Mouse (Mus musculus) myocyte (in vitro differentiated cells): ENCODE results near the gene Olfr577. TPM values are rescaled to one million over a fixed set of nuclear protein-coding genes. Genes with fewer than 3 reads are reported as not detected.

Experiments used
- H3K27me3 ChIP-seq: one replicate; pipeline ENCODE4 v1.6.1; 2011; ENCODE audit not compliant: control insufficient read depth, insufficient read depth, insufficient read length
- H3K36me3 ChIP-seq: one replicate; pipeline ENCODE4 v1.6.1; 2011; ENCODE audit not compliant: control insufficient read depth, insufficient read depth
- H3K4me2 ChIP-seq: one replicate; pipeline ENCODE4 v1.6.1; 2011; ENCODE audit warnings: low read depth, control low read depth
- H3K4me3 ChIP-seq: one replicate; pipeline ENCODE4 v1.5.1; 2011; ENCODE audit warnings: mild to moderate bottlenecking, control low read depth, moderate library complexity
- H3K79me2 ChIP-seq: one replicate; pipeline ENCODE4 v1.6.1; 2011; ENCODE audit not compliant: control insufficient read depth, insufficient read depth
- H3ac ChIP-seq: one replicate; pipeline ENCODE4 v1.6.1; 2011; ENCODE audit not compliant: control insufficient read depth, insufficient read length
- CEBPB ChIP-seq: IDR thresholded peaks from 2 replicates; pipeline ENCODE4 v1.6.1; 2011; ENCODE audit warnings: mild to moderate bottlenecking, moderate library complexity; ENCODE audit not compliant: poor library complexity, insufficient read depth, severe bottlenecking
- E2F4 ChIP-seq: IDR thresholded peaks from one replicate; pipeline ENCODE4 v1.6.1; 2011; ENCODE audit warnings: mild to moderate bottlenecking, control low read depth, moderate library complexity; ENCODE audit not compliant: insufficient read depth
- MAX ChIP-seq: IDR thresholded peaks from one replicate; pipeline ENCODE4 v1.6.1; 2011; ENCODE audit warnings: low read depth, mild to moderate bottlenecking, control low read depth
- MYOD1 ChIP-seq, 3 experiments: IDR thresholded peaks; one replicate each; pipeline ENCODE4 v1.6.1; 2011; ENCODE audit warnings: control low read depth in 2 of 3, low read depth in 2 of 3, mild to moderate bottlenecking in 2 of 3, moderate library complexity in 1 of 3; ENCODE audit not compliant: insufficient read length in 2 of 3, control insufficient read depth in 1 of 3
- MYOG ChIP-seq, 3 experiments: IDR thresholded peaks; one replicate each; pipeline ENCODE4 v1.6.1; 2011; ENCODE audit warnings: control low read depth in 2 of 3, low read depth in 2 of 3, mild to moderate bottlenecking in 2 of 3; ENCODE audit not compliant: insufficient read length in 2 of 3, control insufficient read depth in 1 of 3, insufficient read depth in 1 of 3
- POLR2A ChIP-seq: IDR thresholded peaks from one replicate; pipeline ENCODE4 v1.6.1; 2011; ENCODE audit warnings: low read depth, mild to moderate bottlenecking, control low read depth, moderate library complexity; ENCODE audit not compliant: insufficient read length
- POLR2AphosphoS2 ChIP-seq: IDR thresholded peaks from one replicate; pipeline ENCODE4 v1.6.1; 2011; ENCODE audit warnings: low read depth, control low read depth; ENCODE audit not compliant: insufficient read length
- REST ChIP-seq: IDR thresholded peaks from one replicate; pipeline ENCODE4 v1.6.1; 2011; ENCODE audit warnings: mild to moderate bottlenecking, control low read depth, moderate library complexity; ENCODE audit not compliant: insufficient read depth, insufficient read length
- SRF ChIP-seq: IDR thresholded peaks from one replicate; pipeline ENCODE4 v1.6.1; 2011; ENCODE audit warnings: low read depth; ENCODE audit not compliant: control insufficient read depth, insufficient read length
- TCF12 ChIP-seq: IDR thresholded peaks from one replicate; pipeline ENCODE4 v1.6.1; 2011; ENCODE audit warnings: mild to moderate bottlenecking, control low read depth; ENCODE audit not compliant: poor library complexity, insufficient read depth, severe bottlenecking
- TCF3 ChIP-seq: IDR thresholded peaks from one replicate; pipeline ENCODE4 v1.6.1; 2011; ENCODE audit warnings: low read depth, control low read depth; ENCODE audit not compliant: insufficient read length
- USF1 ChIP-seq: IDR thresholded peaks from one replicate; pipeline ENCODE4 v1.6.1; 2011; ENCODE audit warnings: low read depth, mild to moderate bottlenecking, control low read depth, moderate library complexity
- polyA plus RNA-seq: library from polyadenylated mRNA; unstranded; fragments of >200 nt; fragmentation: generic; extraction: Trizol; gene quantifications from one replicate; pipeline ENCODE4 v1.2.1, GENCODE M21; 2012; ENCODE audit warnings: missing spikeins

The Olfr577 gene
- polyA plus RNA-seq, 1 experiment, result not detected

DNA sequence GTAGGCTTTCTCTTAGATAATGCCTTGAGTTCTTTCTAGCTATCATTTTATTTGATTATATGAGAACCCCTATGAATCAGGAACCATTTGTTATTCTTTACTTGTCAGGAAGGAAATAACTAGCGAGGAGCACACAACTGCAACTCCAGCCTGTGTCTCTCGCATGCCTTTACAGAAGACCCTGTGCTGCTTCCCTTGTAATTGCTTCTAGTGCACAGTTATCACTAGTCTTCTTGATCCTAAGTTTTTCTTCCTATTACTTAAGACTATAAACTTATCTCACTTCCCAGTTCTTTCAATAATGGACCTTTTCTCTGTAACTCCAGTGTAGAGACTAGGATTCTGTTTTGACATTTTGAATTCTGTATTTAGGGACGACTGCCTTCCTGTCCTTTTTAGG is 17.6 kb downstream of the Olfr577 start:
- Histone ChIP-seq H3K79me2 (no peaks in the 10 kb centered on the region), H3K4me2 (no peak overlapping the region), H3K36me3 (no peaks in the 10 kb centered on the region), H3K27me3 (no peaks in the 10 kb centered on the region), H3ac (no peak overlapping the region), H3K4me3 (no peak overlapping the region)
- no peak for TF ChIP-seq REST
- TF ChIP-seq USF1, result no peak
- no peak for TF ChIP-seq E2F4

DNA sequence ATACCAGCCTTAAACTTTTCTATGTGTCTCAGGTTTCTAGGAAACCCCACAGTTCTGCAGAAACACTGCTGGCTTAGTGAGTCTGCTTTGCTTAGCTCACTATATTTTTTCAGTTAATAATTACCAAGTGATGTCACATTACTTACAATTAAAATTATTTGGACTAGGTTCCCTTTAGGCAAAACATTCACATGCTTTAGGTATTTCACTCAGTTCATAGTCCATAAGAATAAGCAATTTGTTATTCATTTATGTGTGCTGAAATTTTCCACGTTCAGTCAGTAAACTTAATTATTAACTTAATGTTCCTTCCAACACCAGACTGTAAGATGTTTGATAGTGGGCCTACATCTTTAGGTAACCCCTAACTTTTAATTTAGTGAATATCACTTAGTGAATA is 25.0 kb downstream of the Olfr577 start:
- no peak for TF ChIP-seq TCF3
- no peak for TF ChIP-seq MYOG (IDR thresholded peaks at IDR 0.05; ENCODE audit: control insufficient read depth in 1 of 3, insufficient read depth in 1 of 3, insufficient read length in 2 of 3, low read depth in 2 of 3)
- no peak for TF ChIP-seq TCF12
- no peak for TF ChIP-seq E2F4
- TF ChIP-seq POLR2A, result no peak
- no peak for TF ChIP-seq SRF
- no peak for TF ChIP-seq MAX
- no peak for TF ChIP-seq POLR2AphosphoS2
- no peak for TF ChIP-seq MYOD1 (IDR thresholded peaks at IDR 0.05; ENCODE audit: control insufficient read depth in 1 of 3, insufficient read length in 2 of 3, low read depth in 2 of 3)
- TF ChIP-seq CEBPB, result no peak
- no peak for TF ChIP-seq USF1
- TF ChIP-seq REST, result no peak
- H3K79me2 ChIP-seq, result no peaks in the 10 kb centered on the region
- no peak overlapping the region for H3K4me3 ChIP-seq
- no peak overlapping the region for H3K4me2 ChIP-seq
- H3K27me3 ChIP-seq, result no peaks in the 10 kb centered on the region
- H3K36me3 ChIP-seq, result no peaks in the 10 kb centered on the region
- H3ac ChIP-seq, result no peak overlapping the region

DNA sequence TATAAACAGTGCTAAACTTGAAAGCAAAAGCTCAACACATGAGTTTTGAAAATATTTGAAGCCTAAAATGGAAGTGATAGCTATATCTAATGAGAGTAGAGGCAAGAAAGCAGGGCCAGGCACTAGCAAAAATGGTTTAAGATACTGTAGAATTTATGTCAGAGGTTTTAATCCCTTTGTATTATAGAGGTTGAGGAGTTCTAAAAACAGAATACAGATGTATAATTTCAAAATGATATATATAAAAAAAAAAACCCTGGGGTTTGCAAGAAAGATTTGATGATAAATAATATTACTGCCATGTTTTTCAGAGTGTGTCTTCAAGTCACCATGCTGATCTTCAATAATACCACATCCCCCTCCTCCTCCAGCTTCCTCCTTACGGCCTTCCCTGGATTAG is 27.6 kb downstream of the Olfr577 start, which contains the start of gene Olfr574:
Gene Olfr574, plus strand, starts transcription at position 301 of the 400 bp plus-strand sequence.
- no peaks in the 10 kb centered on the region for H3K36me3 ChIP-seq
- no peak within 1 kb of the TSS for H3K4me3 ChIP-seq
- no peak within 1 kb of the TSS for H3K4me2 ChIP-seq
- H3K27me3 ChIP-seq, result no peaks in the 10 kb centered on the region
- no peaks in the 10 kb centered on the region for H3K79me2 ChIP-seq
- H3ac ChIP-seq, result no peak within 1 kb of the TSS
- TF ChIP-seq USF1, result no peak
- TF ChIP-seq MAX, result no peak
- no peak for TF ChIP-seq REST
- no peak for TF ChIP-seq TCF3
- TF ChIP-seq MYOD1 (IDR thresholded peaks at IDR 0.05; ENCODE audit: control insufficient read depth in 1 of 3, insufficient read length in 2 of 3, low read depth in 2 of 3), result no peak
- TF ChIP-seq E2F4, result no peak
- TF ChIP-seq SRF, result no peak
- TF ChIP-seq POLR2AphosphoS2, result no peak
- no peak for TF ChIP-seq POLR2A
- no peak for TF ChIP-seq MYOG (IDR thresholded peaks at IDR 0.05; ENCODE audit: control insufficient read depth in 1 of 3, insufficient read depth in 1 of 3, insufficient read length in 2 of 3, low read depth in 2 of 3)
- no peak for TF ChIP-seq TCF12
- no peak for TF ChIP-seq CEBPB

DNA sequence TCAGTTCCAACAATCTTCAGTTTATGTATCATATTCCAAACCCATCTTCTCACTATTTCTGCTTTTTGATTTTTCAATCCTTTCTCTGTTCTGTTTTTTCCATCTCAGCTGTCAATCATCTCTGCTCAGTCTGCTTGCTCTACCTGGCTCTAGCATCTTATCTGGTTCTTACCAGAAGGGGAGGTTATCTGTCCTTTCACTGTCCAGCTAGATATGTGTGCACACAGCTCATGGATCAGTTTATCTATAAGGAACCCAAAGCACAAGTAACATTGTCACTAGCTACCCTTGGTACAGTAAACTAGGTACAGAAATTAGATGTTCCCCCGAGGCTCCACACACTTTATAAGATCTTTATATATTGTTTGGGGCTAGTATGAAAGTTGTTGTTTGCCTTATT is 32.3 kb downstream of the Olfr577 start:
- TF ChIP-seq REST, result no peak
- no peaks in the 10 kb centered on the region for H3K79me2 ChIP-seq
- no peaks in the 10 kb centered on the region for H3K36me3 ChIP-seq
- H3K4me2 ChIP-seq, result no peak overlapping the region
- H3K4me3 ChIP-seq, result no peak overlapping the region
- H3ac ChIP-seq, result no peak overlapping the region
- H3K27me3 ChIP-seq, result no peaks in the 10 kb centered on the region

DNA sequence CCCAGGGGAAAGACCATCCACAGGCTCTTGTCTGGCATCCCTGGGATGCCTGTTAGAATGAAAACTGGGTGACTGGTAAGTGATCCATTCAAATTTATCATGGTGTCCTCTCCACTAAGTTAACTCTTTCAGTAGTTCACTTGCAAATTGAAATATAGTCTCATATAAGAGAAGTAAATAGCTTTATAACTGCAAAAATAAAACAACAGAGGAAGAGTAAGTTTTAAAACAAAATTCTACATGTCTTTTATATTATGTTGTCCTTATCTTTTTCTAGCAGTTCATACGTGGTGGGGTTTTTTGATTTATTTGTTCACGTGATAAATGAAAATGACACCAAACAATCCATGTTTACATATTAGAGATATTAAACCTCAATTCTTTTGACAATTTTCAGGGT is 33.3 kb downstream of the Olfr577 start, which contains the start of gene Olfr573-ps1:
Gene Olfr573-ps1, minus strand, starts transcription at position 101 of the 400 bp plus-strand sequence.
- H3ac ChIP-seq, result no peak within 1 kb of the TSS
- TF ChIP-seq USF1 (no peak), SRF (no peak), POLR2A (no peak), MYOD1 (IDR thresholded peaks at IDR 0.05; ENCODE audit: control insufficient read depth in 1 of 3, insufficient read length in 2 of 3, low read depth in 2 of 3) (no peak), TCF3 (no peak), TCF12 (no peak), CEBPB (no peak), MAX (no peak), REST (no peak), MYOG (IDR thresholded peaks at IDR 0.05; ENCODE audit: control insufficient read depth in 1 of 3, insufficient read depth in 1 of 3, insufficient read length in 2 of 3, low read depth in 2 of 3) (no peak), POLR2AphosphoS2 (no peak), E2F4 (no peak)
- no peaks in the 10 kb centered on the region for H3K36me3 ChIP-seq
- no peaks in the 10 kb centered on the region for H3K79me2 ChIP-seq
- H3K4me2 ChIP-seq, result no peak within 1 kb of the TSS
- no peak within 1 kb of the TSS for H3K4me3 ChIP-seq
- no peaks in the 10 kb centered on the region for H3K27me3 ChIP-seq
